Mouse (Mus musculus) lung, embryonic 16.5 days (tissue): ENCODE data around the gene Ctnna3. TPM values are rescaled to one million over a fixed set of nuclear protein-coding genes. Genes with fewer than 3 reads are reported as not detected.

Experiments used
- ATAC-seq: fragments of 200-750 bp; cut with Nextera tagmentation; 2 replicates; pipeline ENCODE4 v1.8.0; 2017; ENCODE audit warnings: low read depth, mild to moderate bottlenecking, moderate library complexity
- H3K27ac ChIP-seq: fragments of 300-500 bp; sonication (generic); 2 replicates; pipeline ENCODE4 v1.5.1; 2014; ENCODE audit warnings: mild to moderate bottlenecking, control low read depth, low read length
- H3K27me3 ChIP-seq: fragments of 300-500 bp; sonication (generic); 2 replicates; pipeline ENCODE4 v1.6.1; 2014; ENCODE audit warnings: low read depth, low read length, mixed read lengths; ENCODE audit not compliant: control insufficient read depth, insufficient read depth
- H3K36me3 ChIP-seq: fragments of 300-500 bp; sonication (generic); 2 replicates; pipeline ENCODE4 v1.6.1; 2014; ENCODE audit warnings: low read length; ENCODE audit not compliant: control insufficient read depth, insufficient read depth
- H3K4me1 ChIP-seq: fragments of 300-500 bp; sonication (generic); replicated peaks from 2 replicates; pipeline ENCODE4 v1.6.1; 2014; ENCODE audit warnings: low read length, mixed read lengths; ENCODE audit not compliant: control insufficient read depth, insufficient read depth
- H3K4me2 ChIP-seq: fragments of 300-500 bp; sonication (generic); 2 replicates; pipeline ENCODE4 v1.6.1; 2014; ENCODE audit warnings: low read depth, low read length, control low read depth
- H3K4me3 ChIP-seq: fragments of 300-500 bp; sonication (generic); 2 replicates; pipeline ENCODE4 v1.5.1; 2014; ENCODE audit warnings: mild to moderate bottlenecking, low read length, control low read depth
- H3K9ac ChIP-seq: fragments of 300-500 bp; sonication (generic); 2 replicates; pipeline ENCODE4 v1.6.1; 2014; ENCODE audit warnings: low read length, control low read depth
- H3K9me3 ChIP-seq: fragments of 300-500 bp; sonication (generic); 2 replicates; pipeline ENCODE4 v1.6.1; 2016; ENCODE audit warnings: low read length; ENCODE audit not compliant: control insufficient read depth
- WGBS: fragments of 180-500 bp; shearing (Covaris S2); extraction: QIAGEN DNeasy Blood & Tissue Kit; methylation state at CpG from one replicate; pipeline ENCODE4 v1.1.7; 2014; 5-methylcytosine and 5-hydroxymethylcytosine counted together
- polyA plus RNA-seq: library from polyadenylated mRNA; unstranded; fragments of >200 nt; fragmentation: Nextera tagmentation; extraction: Ambion mirVana; gene quantifications from 2 replicates; pipeline ENCODE4 v1.2.1, GENCODE M21; 2015

Gene Ctnna3
- polyA plus RNA-seq, 1 experiment from 2014 or later: 0.99 TPM

GRCm38 (mm10) chr10:64571311-64571710, 1141.4 kb downstream of the Ctnna3 start:
- no peaks in the 10 kb centered on the region; the same call in 1 of the 2 replicates for H3K9me3 ChIP-seq
- no peaks in the 10 kb centered on the region for H3K36me3 ChIP-seq
- H3K27me3 ChIP-seq: no peaks in the 10 kb centered on the region
- no peak overlapping the region for H3K4me2 ChIP-seq
- ATAC-seq: no peak
- no peak overlapping the region for H3K27ac ChIP-seq
- WGBS: 76% methylated on average over 3 of the region's 3 CpGs
- H3K4me1 ChIP-seq: no peaks in the 10 kb centered on the region
- no peak overlapping the region for H3K9ac ChIP-seq
- no peak overlapping the region for H3K4me3 ChIP-seq

DNA sequence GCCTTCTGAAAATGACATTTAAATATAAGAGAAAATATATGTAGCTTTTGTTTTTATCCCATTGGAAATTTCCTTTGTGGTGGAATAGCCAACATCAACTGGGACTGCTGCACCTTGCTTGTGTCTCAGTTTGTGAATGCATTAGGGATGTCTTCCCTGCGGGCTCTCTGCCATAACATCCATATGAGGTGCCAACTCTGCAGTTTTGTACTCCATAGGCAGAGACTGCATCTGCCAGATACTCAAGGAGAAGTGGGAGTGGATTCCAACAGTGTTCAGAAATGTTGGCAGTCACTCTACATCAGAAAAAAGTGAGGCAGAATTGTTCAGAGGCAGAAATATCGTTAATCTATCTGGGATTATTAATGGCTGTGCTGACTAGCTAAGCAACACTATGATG, 1158.2 kb downstream of the Ctnna3 start:
- no peaks in the 10 kb centered on the region for H3K4me1 ChIP-seq
- H3K36me3 ChIP-seq: no peaks in the 10 kb centered on the region
- H3K4me2 ChIP-seq: no peak overlapping the region
- no peak for ATAC-seq
- H3K27ac ChIP-seq: no peak overlapping the region
- H3K9me3 ChIP-seq: no peaks in the 10 kb centered on the region
- H3K27me3 ChIP-seq: no peaks in the 10 kb centered on the region
- no peak overlapping the region for H3K4me3 ChIP-seq
- no peak overlapping the region for H3K9ac ChIP-seq
- WGBS: 65% methylated on average over 2 of the region's 2 CpGs

- no peak overlapping the region for H3K4me2 ChIP-seq
- no peak overlapping the region for H3K27ac ChIP-seq
- ATAC-seq: no peak
- no peak overlapping the region for H3K9ac ChIP-seq
- no peaks in the 10 kb centered on the region for H3K36me3 ChIP-seq
- H3K27me3 ChIP-seq: no peaks in the 10 kb centered on the region
- no peak overlapping the region for H3K4me3 ChIP-seq
- H3K9me3 ChIP-seq: no peaks in the 10 kb centered on the region
- WGBS: 33% methylated on average over 5 of the region's 5 CpGs
- peaks cover 3% of the 10 kb centered on the region; the same call in 1 of the 2 replicates for H3K4me1 ChIP-seq
Measured at GRCm38 (mm10) chr10:64636760-64637159, 1206.9 kb downstream of the Ctnna3 start.

GRCm38 (mm10) chr10:64639061-64639460, 1209.2 kb downstream of the Ctnna3 start:
- Histone ChIP-seq H3K9me3 (no peaks in the 10 kb centered on the region), H3K4me3 (no peak overlapping the region), H3K27me3 (no peaks in the 10 kb centered on the region), H3K4me1 (peaks cover 3% of the 10 kb centered on the region; the same call in 1 of the 2 replicates), H3K9ac (no peak overlapping the region), H3K36me3 (no peaks in the 10 kb centered on the region), H3K4me2 (no peak overlapping the region), H3K27ac (no peak overlapping the region)
- ATAC-seq: no peak

DNA sequence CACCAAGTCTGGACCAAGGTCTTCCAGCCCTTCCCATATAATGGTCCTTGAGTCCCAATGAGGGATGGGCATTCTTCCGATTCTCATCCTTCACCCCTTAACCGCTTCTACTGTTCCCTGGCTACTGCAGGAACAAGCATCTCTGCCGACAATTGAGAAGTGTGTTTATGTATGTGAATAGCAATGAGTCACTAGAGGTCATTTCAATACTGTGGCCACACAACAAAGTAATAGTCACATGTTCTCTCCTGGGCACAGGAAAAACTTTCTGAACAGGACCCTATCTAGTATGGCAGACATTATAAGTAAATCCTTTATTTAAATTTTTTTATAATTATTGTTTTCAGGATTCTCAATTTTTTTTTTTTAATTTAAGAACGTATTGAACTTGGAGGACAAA, 1211.2 kb downstream of the Ctnna3 start:
- peak overlapping the region; percentile 1; the same call in 1 of the 2 replicates for H3K4me2 ChIP-seq
- H3K27ac ChIP-seq: no peak overlapping the region
- H3K36me3 ChIP-seq: no peaks in the 10 kb centered on the region
- H3K27me3 ChIP-seq: no peaks in the 10 kb centered on the region
- no peaks in the 10 kb centered on the region for H3K9me3 ChIP-seq
- H3K4me3 ChIP-seq: no peak overlapping the region
- H3K9ac ChIP-seq: no peak overlapping the region
- ATAC-seq: peak; percentile 59
- peaks cover 3% of the 10 kb centered on the region; the same call in 1 of the 2 replicates for H3K4me1 ChIP-seq
- WGBS: 38% methylated on average over 4 of the region's 4 CpGs

GRCm38 (mm10) chr10:64641576-64641975, 1211.7 kb downstream of the Ctnna3 start:
- 37% methylated on average over 8 of the region's 8 CpGs for WGBS
- Histone ChIP-seq H3K9me3 (no peaks in the 10 kb centered on the region), H3K4me2 (no peak overlapping the region), H3K4me1 (peaks cover 3% of the 10 kb centered on the region; the same call in 1 of the 2 replicates), H3K27me3 (no peaks in the 10 kb centered on the region), H3K36me3 (no peaks in the 10 kb centered on the region), H3K27ac (no peak overlapping the region), H3K9ac (no peak overlapping the region), H3K4me3 (no peak overlapping the region)
- ATAC-seq: peak; percentile 95

DNA sequence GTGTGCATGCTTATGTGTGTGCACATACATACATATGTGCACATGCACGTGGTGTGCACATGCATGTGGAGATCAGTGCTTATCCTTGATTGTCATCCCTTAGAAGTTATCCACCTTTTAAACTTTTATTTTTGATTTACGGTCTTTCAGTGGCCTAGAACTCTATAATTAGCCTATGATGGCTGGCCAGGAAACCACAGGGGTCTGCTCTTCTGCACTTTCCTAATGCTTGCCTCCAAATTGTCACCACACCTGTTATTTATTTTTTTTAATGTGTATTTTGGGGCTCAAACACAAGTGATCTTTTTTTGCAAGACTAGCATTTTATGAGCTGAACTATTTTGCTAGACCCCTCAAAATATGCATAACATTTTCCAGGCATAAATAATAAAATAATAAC, 1214.1 kb downstream of the Ctnna3 start:
- Histone ChIP-seq H3K4me3 (no peak overlapping the region), H3K4me1 (peaks cover 3% of the 10 kb centered on the region; the same call in 1 of the 2 replicates), H3K4me2 (no peak overlapping the region), H3K36me3 (no peaks in the 10 kb centered on the region), H3K27me3 (no peaks in the 10 kb centered on the region), H3K27ac (no peak overlapping the region), H3K9ac (no peak overlapping the region), H3K9me3 (no peaks in the 10 kb centered on the region)
- WGBS: 77% methylated on average over 2 of the region's 2 CpGs
- no peak for ATAC-seq

DNA sequence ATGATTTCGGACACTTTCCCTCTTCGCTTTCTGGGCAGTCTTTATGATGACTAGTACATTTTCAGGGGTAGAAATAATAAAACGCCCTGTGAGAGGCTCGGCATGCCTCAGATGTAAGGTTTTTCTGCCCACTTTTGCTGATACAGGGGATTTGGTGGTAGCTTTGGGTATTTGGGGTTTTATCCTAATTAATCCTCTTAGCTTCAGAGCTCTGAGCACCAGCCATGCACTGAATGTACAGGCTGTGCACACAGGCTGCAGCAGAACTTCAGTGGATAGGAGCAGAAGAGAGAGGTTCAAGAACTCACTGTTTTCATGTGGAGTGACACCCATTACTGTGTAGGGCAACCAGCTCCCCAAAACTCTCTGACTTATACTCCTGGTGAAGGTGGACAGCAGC, 1231.3 kb downstream of the Ctnna3 start:
- no peak overlapping the region for H3K27ac ChIP-seq
- H3K4me3 ChIP-seq: no peak overlapping the region
- no peak for ATAC-seq
- WGBS: 87% methylated on average over 4 of the region's 4 CpGs
- H3K9ac ChIP-seq: no peak overlapping the region
- H3K36me3 ChIP-seq: no peaks in the 10 kb centered on the region
- no peaks in the 10 kb centered on the region for H3K27me3 ChIP-seq
- H3K4me1 ChIP-seq: no peaks in the 10 kb centered on the region
- H3K9me3 ChIP-seq: no peaks in the 10 kb centered on the region
- H3K4me2 ChIP-seq: no peak overlapping the region

- no peaks in the 10 kb centered on the region for H3K27me3 ChIP-seq
- no peaks in the 10 kb centered on the region for H3K9me3 ChIP-seq
- H3K27ac ChIP-seq: no peak overlapping the region
- no peaks in the 10 kb centered on the region for H3K36me3 ChIP-seq
- H3K4me1 ChIP-seq: no peaks in the 10 kb centered on the region
- no peak overlapping the region for H3K9ac ChIP-seq
- 72% methylated on average over 2 of the region's 2 CpGs for WGBS
- H3K4me2 ChIP-seq: no peak overlapping the region
- no peak overlapping the region for H3K4me3 ChIP-seq
- ATAC-seq: no peak
Measured at GRCm38 (mm10) chr10:64671469-64671868, 1241.6 kb downstream of the Ctnna3 start.

GRCm38 (mm10) chr10:64675796-64676195, 1245.9 kb downstream of the Ctnna3 start:
- 86% methylated on average over 3 of the region's 3 CpGs for WGBS
- H3K4me3 ChIP-seq: no peak overlapping the region
- no peak for ATAC-seq
- no peaks in the 10 kb centered on the region for H3K9me3 ChIP-seq
- no peak overlapping the region for H3K27ac ChIP-seq
- H3K9ac ChIP-seq: no peak overlapping the region
- no peaks in the 10 kb centered on the region for H3K36me3 ChIP-seq
- no peak overlapping the region for H3K4me2 ChIP-seq
- H3K4me1 ChIP-seq: no peaks in the 10 kb centered on the region
- no peaks in the 10 kb centered on the region for H3K27me3 ChIP-seq
